Mouse (Mus musculus) gastrocnemius, adult 8-10 months (tissue): ENCODE data around the gene Sstr5. TPM values are rescaled to one million over a fixed set of nuclear protein-coding genes. Genes with fewer than 3 reads are reported as not detected.
A peak's percentile ranks its signal among the peaks of the same experiment; 100 is the strongest.

Experiments used
- DNase-seq, 2 experiments: peaks; one replicate each; pipeline ENCODE4 v3.0.0; 2022; ENCODE audit warnings: low spot score in 2 of 2
- total RNA-seq, 4 experiments: library from RNA; stranded (reverse); gene quantifications; 2 replicates each; pipeline ENCODE4 v1.2.4; 2022

Gene Sstr5
- not detected for total RNA-seq

- no peak for DNase-seq
Observed at GRCm38 (mm10) chr17:25497013-25497412, at the start of gene Sstr5. Gene Sstr5, minus strand, starts transcription at chr17:25497288.

GRCm38 (mm10) chr17:25541768-25542167, 44.7 kb upstream of the Sstr5 start:
- DNase-seq, result no peak

- no peak for DNase-seq
Observed at GRCm38 (mm10) chr17:25540731-25541130, 43.6 kb upstream of the Sstr5 start.

GRCm38 (mm10) chr17:25538945-25539875, 42.1 kb upstream of the Sstr5 start:
- peak in 1 of 2 experiments; percentile 25 for DNase-seq

GRCm38 (mm10) chr17:25530357-25531022, 33.4 kb upstream of the Sstr5 start:
- no peak for DNase-seq

- DNase-seq, result no peak
Observed at GRCm38 (mm10) chr17:25522080-25522479, 25.0 kb upstream of the Sstr5 start.

GRCm38 (mm10) chr17:25520492-25520891, 23.4 kb upstream of the Sstr5 start:
- no peak for DNase-seq

GRCm38 (mm10) chr17:25519511-25519910, 22.4 kb upstream of the Sstr5 start:
- DNase-seq, result no peak

- no peak for DNase-seq
Observed at GRCm38 (mm10) chr17:25518144-25518543, 21.1 kb upstream of the Sstr5 start.

GRCm38 (mm10) chr17:25516315-25516714, 19.2 kb upstream of the Sstr5 start:
- no peak for DNase-seq

- no peak for DNase-seq
Observed at GRCm38 (mm10) chr17:25514055-25514454, 17.0 kb upstream of the Sstr5 start.

- no peak for DNase-seq
Observed at GRCm38 (mm10) chr17:25511876-25512275, 14.8 kb upstream of the Sstr5 start.

- DNase-seq, result no peak
Observed at GRCm38 (mm10) chr17:25510074-25510830, 13.2 kb upstream of the Sstr5 start.

- DNase-seq, result peak in 1 of 2 experiments; percentile 25
Observed at GRCm38 (mm10) chr17:25508860-25509577, 11.9 kb upstream of the Sstr5 start.

- DNase-seq, result peak; percentile 17 to 26
Observed at GRCm38 (mm10) chr17:25507799-25508198, 10.7 kb upstream of the Sstr5 start.

- no peak for DNase-seq
Observed at GRCm38 (mm10) chr17:25502599-25502998, 5.5 kb upstream of the Sstr5 start.

GRCm38 (mm10) chr17:25482092-25482491, 15.0 kb downstream of the Sstr5 start:
- DNase-seq, result no peak

- no peak for DNase-seq
Observed at GRCm38 (mm10) chr17:25480820-25481219, 16.3 kb downstream of the Sstr5 start.

GRCm38 (mm10) chr17:25480152-25480551, 16.9 kb downstream of the Sstr5 start:
- DNase-seq, result no peak

- DNase-seq, result no peak
Observed at GRCm38 (mm10) chr17:25475946-25476744, 20.9 kb downstream of the Sstr5 start.
